Comparison of ENCODE assay signal across 9 mouse cellular contexts in genomic region chr2:158228670-158229502, GRCm38 (mm10). TPM values are rescaled to one million over a fixed set of nuclear protein-coding genes. Genes with fewer than 3 reads are reported as not detected.
DNase-seq lines count a peak whose midpoint lies in the region; ATAC-seq and TF ChIP-seq lines count a peak whose summit lies in the region.
"Had no signal": no experiment of that assay in that cellular context is flagged by ENCODE, and none has a peak within 500 bp of the region (broad histone marks: within the 10 kb centered on the region; RNA-seq: fewer than 3 reads in every experiment).

Gene D630003M21Rik, minus strand, starts transcription at chr2:158229222.

- H3K27ac ChIP-seq in lung, embryonic 16.5 days (ENCODE audit: low read length), result peak within 1 kb of the TSS; percentile 58
- peak within 1 kb of the TSS; percentile 88 for H3K27ac ChIP-seq in limb, embryonic 14.5 days (replicated peaks; ENCODE audit: low read depth, low read length)
- H3K27ac ChIP-seq in neural tube, embryonic 14.5 days (ENCODE audit: low read depth, low read length), result peak within 1 kb of the TSS; percentile 60; the same call in 1 of the 2 replicates

- H3K4me2 ChIP-seq in lung, embryonic 16.5 days (ENCODE audit: low read depth, low read length), result peak within 1 kb of the TSS; percentile 92
- peak within 1 kb of the TSS; percentile 84 for H3K4me2 ChIP-seq in limb, embryonic 14.5 days (replicated peaks; ENCODE audit: low read depth, low read length, severe bottlenecking)
- H3K4me2 ChIP-seq in neural tube, embryonic 14.5 days (ENCODE audit: low read depth, low read length), result peak within 1 kb of the TSS; percentile 83

- intact Hi-C loops in left cerebral cortex, postnatal 14 days (cut with DNase I), result no loop called here

- peaks cover 22% of the 10 kb centered on the region for H3K4me1 ChIP-seq in lung, embryonic 16.5 days (replicated peaks; ENCODE audit: control insufficient read depth, insufficient read depth, low read length)
- peaks cover 26% of the 10 kb centered on the region for H3K4me1 ChIP-seq in limb, embryonic 14.5 days (ENCODE audit: control insufficient read depth, insufficient read depth, low read length)
- H3K4me1 ChIP-seq in neural tube, embryonic 14.5 days (ENCODE audit: control insufficient read depth, insufficient read depth, low read length), result peaks cover 11% of the 10 kb centered on the region

- under 1% methylated on average over 38 of the region's 55 CpGs for WGBS in lung, embryonic 16.5 days
- WGBS in limb, embryonic 14.5 days, result under 1% methylated on average over 19 of the region's 55 CpGs
- under 1% methylated on average over 35 of the region's 55 CpGs for WGBS in neural tube, embryonic 14.5 days

- H3K4me3 ChIP-seq in lung, embryonic 16.5 days (ENCODE audit: low read length), result peak within 1 kb of the TSS; percentile 52
- peak within 1 kb of the TSS; percentile 53 for H3K4me3 ChIP-seq in limb, embryonic 14.5 days (replicated peaks; ENCODE audit: low read length)
- H3K4me3 ChIP-seq in neural tube, embryonic 14.5 days (ENCODE audit: low read depth, low read length), result peak within 1 kb of the TSS; percentile 37

- no peaks in the 10 kb centered on the region for H3K27me3 ChIP-seq in lung, embryonic 16.5 days (ENCODE audit: control insufficient read depth, insufficient read depth, low read depth, low read length)
- H3K27me3 ChIP-seq in limb, embryonic 14.5 days (ENCODE audit: control insufficient read depth, insufficient read depth, low read length), result no peaks in the 10 kb centered on the region
- no peaks in the 10 kb centered on the region for H3K27me3 ChIP-seq in neural tube, embryonic 14.5 days (ENCODE audit: control insufficient read depth, insufficient read depth, low read length)

- H3K36me3 ChIP-seq in lung, embryonic 16.5 days (ENCODE audit: control insufficient read depth, insufficient read depth, low read length), result no peaks in the 10 kb centered on the region
- no peaks in the 10 kb centered on the region for H3K36me3 ChIP-seq in limb, embryonic 14.5 days (ENCODE audit: control insufficient read depth, insufficient read depth, low read length)
- H3K36me3 ChIP-seq in neural tube, embryonic 14.5 days (ENCODE audit: control insufficient read depth, insufficient read depth, low read length), result no peaks in the 10 kb centered on the region

- no peak for TF ChIP-seq POLR2A in limb, embryonic 14.5 days (IDR thresholded peaks at IDR 0.05; ENCODE audit: borderline replicate concordance, extremely low read depth, insufficient read depth, insufficient read length)

- peak within 1 kb of the TSS; percentile 72 for H3K9ac ChIP-seq in lung, embryonic 16.5 days (ENCODE audit: low read length)
- H3K9ac ChIP-seq in limb, embryonic 14.5 days (ENCODE audit: low read depth, low read length, severe bottlenecking), result peak within 1 kb of the TSS; percentile 70
- peak within 1 kb of the TSS; percentile 59 for H3K9ac ChIP-seq in neural tube, embryonic 14.5 days (replicated peaks; ENCODE audit: low read depth, low read length)

- peak; percentile 70 for ATAC-seq in lung, embryonic 16.5 days (ENCODE audit: low read depth)
- peak; percentile 27 to 38; a peak in 1 of 4 replicates for ATAC-seq in hematopoietic stem cell, adult 5-6 weeks (replicated peaks in 1 of 2; ENCODE audit: insufficient read depth in 1 of 2, low FRiP score in 2 of 2, low TSS enrichment in 1 of 2, low read depth in 1 of 2, poor library complexity in 2 of 2, severe bottlenecking in 2 of 2)
- peak; percentile 71 for ATAC-seq in limb, embryonic 14.5 days (ENCODE audit: low FRiP score, low read depth)
- peak; percentile 84 for ATAC-seq in neural tube, embryonic 14.5 days (ENCODE audit: low read depth)

- no peak for DNase-seq in lung, postnatal 25 days (ENCODE audit: low spot score)
- DNase-seq in embryo, embryonic 11 days, result peak; percentile 75
- DNase-seq in limb, embryonic 14.5 days (ENCODE audit: low spot score), result peak; percentile 45
- no peak for DNase-seq in urinary bladder, adult 18-20 months (ENCODE audit: low spot score in 2 of 2)
- no peak for DNase-seq in left cerebral cortex, postnatal 14 days (ENCODE audit: low spot score in 2 of 2)

- H3K9me3 ChIP-seq in lung, embryonic 16.5 days (ENCODE audit: control insufficient read depth, low read length), result no peaks in the 10 kb centered on the region
- H3K9me3 ChIP-seq in limb, embryonic 14.5 days (ENCODE audit: control insufficient read depth, low read length), result no peaks in the 10 kb centered on the region
- no peaks in the 10 kb centered on the region for H3K9me3 ChIP-seq in neural tube, embryonic 14.5 days (ENCODE audit: control insufficient read depth, low read length)

RNA-seq across cellular contexts. Expression of gene D630003M21Rik, which starts in this region (rescaled TPM):
- polyA plus RNA-seq in lung, embryonic 16.5 days (2015; fragmentation: Nextera tagmentation; extraction: Ambion mirVana), result 3.9 and 4.0 TPM in 2 replicates
- total RNA-seq in hematopoietic stem cell, adult 5-6 weeks (2017), result not detected in 2 replicates
- polyA plus RNA-seq in limb, embryonic 14.5 days (2012; rRNA removed), result 19.2 and 28.5 TPM in 2 replicates
- 12.7 and 15.5 TPM in 2 replicates for polyA plus RNA-seq in limb, embryonic 14.5 days (2014; fragmentation: Nextera tagmentation; extraction: Ambion mirVana)
- polyA plus RNA-seq in neural tube, embryonic 14.5 days (2014; fragmentation: Nextera tagmentation; extraction: Ambion mirVana), result 0.94 and 1.8 TPM in 2 replicates
- total RNA-seq in left cerebral cortex, postnatal 14 days (2021), result 1 to 10 TPM; 3.8 to 4.8 TPM
- total RNA-seq: neutrophil, adult 5-6 weeks had no signal

Comparison
In these comparisons a context has a peak if more than half of its experiments do, and no peak if none do; other contexts are left out.
1. Peak in ATAC-seq in hematopoietic stem cell, adult 5-6 weeks; RNA of the gene not detected or under 1 TPM.
2. ATAC-seq: peak in every context shown above with its lines; median percentile 84 in neural tube, embryonic 14.5 days; 71 in limb, embryonic 14.5 days; 70 in lung, embryonic 16.5 days; 32 in hematopoietic stem cell, adult 5-6 weeks.
3. DNase-seq: peak in embryo, embryonic 11 days (single experiment) and limb, embryonic 14.5 days (single experiment); none in lung, postnatal 25 days (single experiment), urinary bladder, adult 18-20 months (0 of 2) and left cerebral cortex, postnatal 14 days (0 of 2).
4. Peak in every context shown above with its lines, with median percentiles within 50 percentile points of each other: H3K27ac ChIP-seq, H3K4me2 ChIP-seq, H3K4me3 ChIP-seq and H3K9ac ChIP-seq.